Mouse (Mus musculus) regulatory T cell (primary cell): ENCODE results near the gene Sema3b.
"Not testable (repeated sequence)": the region's sequence is repeated elsewhere in the genome, so short reads cannot be mapped to it uniquely, and the experiment has no call there.

Experiments used
- in situ Hi-C: fragments of 300-600 bp; cut with MboI, MseI; formaldehyde crosslinking; loops from one replicate; pipeline ENCODE4 v1.15.1; 2025; ENCODE audit warnings: high pct_unique_total_duplicates

Gene Sema3b

GRCm38 (mm10) chr9:107590058-107590772 is 18.8 kb downstream of the Sema3b start:
- in situ Hi-C loops: no loop called here

GRCm38 (mm10) chr9:107587833-107588639 is 21.0 kb downstream of the Sema3b start:
- in situ Hi-C loops: no loop called here

- in situ Hi-C loops: no loop called here
Observed at GRCm38 (mm10) chr9:107586974-107587832, 21.8 kb downstream of the Sema3b start, which contains the start of gene Ifrd2. Ifrd2 (plus strand) TSS chr9:107587642.

GRCm38 (mm10) chr9:107586504-107586903 is 22.5 kb downstream of the Sema3b start:
- in situ Hi-C loops: no loop called here

GRCm38 (mm10) chr9:107583174-107583573 is 25.9 kb downstream of the Sema3b start:
- in situ Hi-C loops: no loop called here

GRCm38 (mm10) chr9:107582509-107583062 is 26.4 kb downstream of the Sema3b start:
- in situ Hi-C loops: no loop called here

- in situ Hi-C loops: no loop called here
Observed at GRCm38 (mm10) chr9:107581584-107581983, 27.4 kb downstream of the Sema3b start.

- in situ Hi-C loops: no loop called here
Observed at GRCm38 (mm10) chr9:107580501-107581317, 28.3 kb downstream of the Sema3b start, which contains the start of gene Hyal3. Hyal3 (plus strand) TSS chr9:107580818.

GRCm38 (mm10) chr9:107579023-107579900 is 29.8 kb downstream of the Sema3b start:
- in situ Hi-C loops: no loop called here

GRCm38 (mm10) chr9:107578587-107578986 is 30.4 kb downstream of the Sema3b start, which contains the start of gene Naa80:
Naa80 (plus strand) TSS chr9:107578887.
- in situ Hi-C loops: no loop called here

GRCm38 (mm10) chr9:107577871-107578270 is 31.2 kb downstream of the Sema3b start:
- in situ Hi-C loops: no loop called here

- in situ Hi-C loops: no loop called here
Observed at GRCm38 (mm10) chr9:107576357-107577107, 32.5 kb downstream of the Sema3b start, which contains the start of gene Hyal1. Hyal1 (plus strand) TSS chr9:107576927.

GRCm38 (mm10) chr9:107575579-107576356 is 33.3 kb downstream of the Sema3b start:
- in situ Hi-C loops: no loop called here

- in situ Hi-C loops: not testable (repeated sequence)
Observed at GRCm38 (mm10) chr9:107573774-107574173, 35.3 kb downstream of the Sema3b start.

- in situ Hi-C loops: no loop called here
Observed at GRCm38 (mm10) chr9:107572327-107572662, 36.7 kb downstream of the Sema3b start.

- in situ Hi-C loops: no loop called here
Observed at GRCm38 (mm10) chr9:107571534-107572326, 37.3 kb downstream of the Sema3b start.

GRCm38 (mm10) chr9:107570845-107571244 is 38.2 kb downstream of the Sema3b start:
- in situ Hi-C loops: no loop called here
